Mouse (Mus musculus): ENCODE data around the gene Tub. TPM values are rescaled to one million over a fixed set of nuclear protein-coding genes. Genes with fewer than 3 reads are reported as not detected.

Tub gene
- total RNA-seq, 1 experiment: 3.3 TPM

DNA sequence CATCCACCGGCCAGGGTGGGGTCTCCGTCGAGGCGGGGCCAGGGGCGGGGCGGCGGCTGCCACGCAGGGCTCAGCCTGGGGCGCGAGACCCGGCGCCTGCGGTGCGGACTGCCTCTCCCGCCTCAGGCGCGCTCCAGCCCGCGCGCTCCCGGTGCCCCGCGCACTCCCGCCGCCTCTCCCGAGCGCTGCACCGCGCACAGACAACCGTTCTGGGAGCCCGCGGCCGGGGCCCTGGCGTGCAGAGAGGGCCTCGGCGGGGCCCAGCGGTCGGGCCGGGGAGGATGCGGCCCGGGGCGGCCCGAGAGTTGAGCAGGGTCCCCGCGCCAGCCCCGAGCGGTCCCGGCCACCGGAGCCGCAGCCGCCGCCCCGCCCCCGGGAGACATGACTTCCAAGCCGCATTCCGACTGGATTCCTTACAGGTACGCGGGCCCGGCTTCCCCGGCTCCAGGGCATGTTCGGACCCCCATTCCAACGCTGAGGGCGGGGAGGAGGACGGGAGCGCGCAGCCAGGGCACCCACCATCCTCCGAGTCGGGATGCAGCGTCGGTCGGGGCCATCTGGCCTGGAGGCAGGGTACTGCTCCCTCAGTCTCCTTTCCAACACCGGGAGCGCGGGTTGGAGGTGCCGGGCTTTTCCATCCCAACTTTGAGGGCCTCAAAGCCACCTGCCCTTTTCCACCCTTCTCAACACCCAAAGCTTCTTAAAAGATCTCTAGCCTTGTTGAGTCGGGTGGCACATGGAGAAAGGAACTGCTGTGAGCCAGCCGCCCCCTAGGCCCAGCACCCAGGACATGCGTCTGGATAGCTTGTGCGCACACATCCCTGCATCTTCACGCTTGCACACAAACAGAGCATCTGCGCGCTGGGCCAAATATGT, 60.8 kb downstream of the Tub start:
- H3K4me1 ChIP-seq (ENCODE audit: control insufficient read depth in 2 of 2, insufficient read depth in 2 of 2, low read length in 2 of 2, poor library complexity in 1 of 2): no peaks in the 10 kb centered on the region
- H3K36me3 ChIP-seq (ENCODE audit: control insufficient read depth, insufficient read depth, low read length, poor library complexity, severe bottlenecking): no peaks in the 10 kb centered on the region
- H3K4me3 ChIP-seq (ENCODE audit: insufficient read depth in 1 of 2, low read depth in 1 of 2, low read length in 2 of 2, poor library complexity in 1 of 2, severe bottlenecking in 1 of 2): peak overlapping the region; percentile 79 to 84
- DNase-seq (ENCODE audit: low read depth, low spot score): no peak
- H3K27ac ChIP-seq (ENCODE audit: insufficient read depth, low read depth, low read length, poor library complexity, severe bottlenecking): no peak overlapping the region
- in situ Hi-C loops (cut with MboI; ENCODE audit: low sequenced_read_pairs in 2 of 2, unreplicated experiment in 2 of 2): no loop called here
- no peak for TF ChIP-seq CHD2 (IDR thresholded peaks at IDR 0.05; ENCODE audit: low read depth, low read length)
- TF ChIP-seq ZNF384 (IDR thresholded peaks at IDR 0.05; ENCODE audit: low read depth, low read length): no peak
- no peak for TF ChIP-seq ZC3H11A (IDR thresholded peaks at IDR 0.05; ENCODE audit: borderline replicate concordance, low read depth, low read length)
- peak overlapping the region; percentile 72 for H3K9ac ChIP-seq (ENCODE audit: insufficient read depth, low read depth, low read length, poor library complexity, severe bottlenecking)
- no peaks in the 10 kb centered on the region for H3K9me3 ChIP-seq (ENCODE audit: control insufficient read depth, insufficient read depth, low read depth, low read length)

DNA sequence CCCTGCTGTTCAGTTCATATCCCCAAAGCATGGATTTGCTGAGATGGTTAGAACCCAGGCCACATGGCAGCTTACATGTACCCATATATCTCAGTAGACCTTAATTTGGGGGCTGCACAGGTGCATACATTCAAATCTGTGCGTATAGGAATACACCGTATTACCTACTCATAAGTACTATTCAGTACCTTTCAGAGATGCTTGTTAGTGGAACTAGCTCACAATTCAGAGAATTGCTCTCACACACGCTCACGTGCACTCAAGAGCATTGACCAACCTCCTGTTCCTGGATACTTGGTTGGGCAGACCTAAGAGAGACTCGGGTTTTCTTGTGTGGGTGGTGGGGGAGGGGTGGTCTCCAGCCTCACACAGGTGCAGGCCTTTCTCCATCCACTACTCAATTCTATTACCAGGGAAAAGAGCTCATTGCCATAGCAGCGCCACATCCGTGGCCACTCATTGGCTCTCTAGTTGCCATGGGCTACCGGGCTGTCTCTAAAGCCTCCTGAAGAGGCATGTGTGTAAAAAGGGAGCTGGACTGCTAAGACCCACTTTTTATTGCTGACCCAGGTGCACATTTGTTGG, 61.5 kb downstream of the Tub start:
- no peak overlapping the region for H3K9ac ChIP-seq (ENCODE audit: insufficient read depth, low read depth, low read length, poor library complexity, severe bottlenecking)
- in situ Hi-C loops (cut with MboI; ENCODE audit: low sequenced_read_pairs in 2 of 2, unreplicated experiment in 2 of 2): no loop called here
- no peaks in the 10 kb centered on the region for H3K4me1 ChIP-seq (ENCODE audit: control insufficient read depth in 2 of 2, insufficient read depth in 2 of 2, low read length in 2 of 2, poor library complexity in 1 of 2)
- peak overlapping the region; percentile 79 to 84; a peak in 3 of 4 replicates for H3K4me3 ChIP-seq (ENCODE audit: insufficient read depth in 1 of 2, low read depth in 1 of 2, low read length in 2 of 2, poor library complexity in 1 of 2, severe bottlenecking in 1 of 2)
- no peak overlapping the region for H3K27ac ChIP-seq (ENCODE audit: insufficient read depth, low read depth, low read length, poor library complexity, severe bottlenecking)
- no peak for TF ChIP-seq CHD2 (IDR thresholded peaks at IDR 0.05; ENCODE audit: low read depth, low read length)
- TF ChIP-seq HCFC1 (IDR thresholded peaks at IDR 0.05; ENCODE audit: borderline replicate concordance, insufficient read depth, low read length): no peak
- no peak for TF ChIP-seq MAFK (IDR thresholded peaks at IDR 0.05; ENCODE audit: insufficient read depth, low read depth, low read length)
- TF ChIP-seq ZC3H11A (IDR thresholded peaks at IDR 0.05; ENCODE audit: borderline replicate concordance, low read depth, low read length): no peak
- TF ChIP-seq ZNF384 (IDR thresholded peaks at IDR 0.05; ENCODE audit: low read depth, low read length): no peak
- DNase-seq (ENCODE audit: low read depth, low spot score): no peak
- H3K9me3 ChIP-seq (ENCODE audit: control insufficient read depth, insufficient read depth, low read depth, low read length): no peaks in the 10 kb centered on the region
- no peaks in the 10 kb centered on the region for H3K36me3 ChIP-seq (ENCODE audit: control insufficient read depth, insufficient read depth, low read length, poor library complexity, severe bottlenecking)

DNA sequence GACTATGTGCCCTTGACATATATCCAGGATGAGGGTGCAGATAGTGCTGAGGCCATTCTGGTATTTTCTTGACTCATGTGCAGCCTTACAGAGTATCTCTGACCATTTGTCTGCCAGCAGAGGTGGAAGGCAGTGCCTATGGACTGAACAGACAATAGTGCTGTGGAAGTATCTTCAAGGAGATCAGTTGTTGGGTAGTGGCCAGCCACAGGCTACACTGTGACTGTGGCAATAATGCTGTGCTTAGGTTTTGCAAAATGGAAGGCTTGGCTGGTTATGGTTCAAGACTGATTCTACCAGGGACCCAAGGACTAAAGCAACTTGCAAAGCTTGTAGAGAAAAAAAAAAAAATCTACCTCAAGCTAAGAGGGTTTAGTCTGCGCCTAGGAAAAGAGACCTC, 62.4 kb downstream of the Tub start:
- in situ Hi-C loops (cut with MboI; ENCODE audit: low sequenced_read_pairs in 2 of 2, unreplicated experiment in 2 of 2): no loop called here
- no peak overlapping the region for H3K4me3 ChIP-seq (ENCODE audit: insufficient read depth in 1 of 2, low read depth in 1 of 2, low read length in 2 of 2, poor library complexity in 1 of 2, severe bottlenecking in 1 of 2)

DNA sequence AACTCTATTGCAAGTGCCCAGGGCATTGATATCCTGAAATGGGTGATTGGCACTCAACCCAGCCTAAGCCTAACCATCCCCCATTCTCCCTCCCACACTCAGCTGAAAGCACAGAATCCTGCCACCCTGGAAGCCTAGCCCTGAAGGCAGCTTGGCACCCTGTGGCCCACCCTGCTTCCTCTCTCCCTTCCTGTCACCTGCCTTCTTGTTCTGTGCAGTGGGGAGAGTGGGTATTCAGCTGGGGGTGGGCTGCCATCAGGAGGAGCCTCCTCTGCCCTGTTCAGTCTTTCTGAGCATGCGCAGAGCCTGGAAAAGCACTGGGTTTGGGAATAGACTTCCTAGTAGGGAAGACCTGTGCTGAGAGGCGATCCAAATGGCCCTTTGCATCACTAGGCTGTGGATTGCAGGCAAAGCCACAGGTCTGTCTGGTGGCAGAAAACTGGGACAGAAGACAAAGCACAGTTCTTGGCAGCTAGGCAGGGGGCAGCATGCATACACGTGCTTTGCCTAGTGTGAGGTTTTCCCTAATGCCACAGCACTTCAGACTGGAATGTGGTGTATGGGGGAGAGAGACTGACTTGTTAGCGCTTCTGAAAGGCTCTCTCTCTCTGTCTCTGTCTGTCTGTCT, 63.0 kb downstream of the Tub start:
- no peaks in the 10 kb centered on the region for H3K4me1 ChIP-seq (ENCODE audit: control insufficient read depth in 2 of 2, insufficient read depth in 2 of 2, low read length in 2 of 2, poor library complexity in 1 of 2)
- no peaks in the 10 kb centered on the region for H3K36me3 ChIP-seq (ENCODE audit: control insufficient read depth, insufficient read depth, low read length, poor library complexity, severe bottlenecking)
- no peak overlapping the region for H3K27ac ChIP-seq (ENCODE audit: insufficient read depth, low read depth, low read length, poor library complexity, severe bottlenecking)
- TF ChIP-seq CHD2 (IDR thresholded peaks at IDR 0.05; ENCODE audit: low read depth, low read length) (no peak), ZC3H11A (IDR thresholded peaks at IDR 0.05; ENCODE audit: borderline replicate concordance, low read depth, low read length) (no peak), MAFK (IDR thresholded peaks at IDR 0.05; ENCODE audit: insufficient read depth, low read depth, low read length) (no peak), ZNF384 (IDR thresholded peaks at IDR 0.05; ENCODE audit: low read depth, low read length) (no peak), HCFC1 (IDR thresholded peaks at IDR 0.05; ENCODE audit: borderline replicate concordance, insufficient read depth, low read length) (no peak)
- DNase-seq (ENCODE audit: low read depth, low spot score): no peak
- no peak overlapping the region for H3K9ac ChIP-seq (ENCODE audit: insufficient read depth, low read depth, low read length, poor library complexity, severe bottlenecking)
- no peak overlapping the region for H3K4me3 ChIP-seq (ENCODE audit: insufficient read depth in 1 of 2, low read depth in 1 of 2, low read length in 2 of 2, poor library complexity in 1 of 2, severe bottlenecking in 1 of 2)
- H3K9me3 ChIP-seq (ENCODE audit: control insufficient read depth, insufficient read depth, low read depth, low read length): no peaks in the 10 kb centered on the region
- in situ Hi-C loops (cut with MboI; ENCODE audit: low sequenced_read_pairs in 2 of 2, unreplicated experiment in 2 of 2): no loop called here

More for the DNA sequence above, 62.4 kb downstream of the Tub start:
- no peak for TF ChIP-seq HCFC1 (IDR thresholded peaks at IDR 0.05; ENCODE audit: borderline replicate concordance, insufficient read depth, low read length)
- no peak for TF ChIP-seq CHD2 (IDR thresholded peaks at IDR 0.05; ENCODE audit: low read depth, low read length)
- no peak for TF ChIP-seq MAFK (IDR thresholded peaks at IDR 0.05; ENCODE audit: insufficient read depth, low read depth, low read length)
- TF ChIP-seq ZC3H11A (IDR thresholded peaks at IDR 0.05; ENCODE audit: borderline replicate concordance, low read depth, low read length): no peak
- no peak for TF ChIP-seq ZNF384 (IDR thresholded peaks at IDR 0.05; ENCODE audit: low read depth, low read length)
- Histone ChIP-seq H3K36me3 (ENCODE audit: control insufficient read depth, insufficient read depth, low read length, poor library complexity, severe bottlenecking) (no peaks in the 10 kb centered on the region), H3K9ac (ENCODE audit: insufficient read depth, low read depth, low read length, poor library complexity, severe bottlenecking) (no peak overlapping the region), H3K27ac (ENCODE audit: insufficient read depth, low read depth, low read length, poor library complexity, severe bottlenecking) (no peak overlapping the region), H3K4me1 (ENCODE audit: control insufficient read depth in 2 of 2, insufficient read depth in 2 of 2, low read length in 2 of 2, poor library complexity in 1 of 2) (no peaks in the 10 kb centered on the region), H3K9me3 (ENCODE audit: control insufficient read depth, insufficient read depth, low read depth, low read length) (no peaks in the 10 kb centered on the region)
- DNase-seq (ENCODE audit: low read depth, low spot score): no peak

All from ES-E14 (cell line).